Mouse (Mus musculus): Measurements from ENCODE around the gene Tulp1. TPM values are rescaled to one million over a fixed set of nuclear protein-coding genes. Genes with fewer than 3 reads are reported as not detected.

Gene Tulp1
- polyA plus RNA-seq, 1 experiment from 2014 or later: 4.0 TPM

DNA sequence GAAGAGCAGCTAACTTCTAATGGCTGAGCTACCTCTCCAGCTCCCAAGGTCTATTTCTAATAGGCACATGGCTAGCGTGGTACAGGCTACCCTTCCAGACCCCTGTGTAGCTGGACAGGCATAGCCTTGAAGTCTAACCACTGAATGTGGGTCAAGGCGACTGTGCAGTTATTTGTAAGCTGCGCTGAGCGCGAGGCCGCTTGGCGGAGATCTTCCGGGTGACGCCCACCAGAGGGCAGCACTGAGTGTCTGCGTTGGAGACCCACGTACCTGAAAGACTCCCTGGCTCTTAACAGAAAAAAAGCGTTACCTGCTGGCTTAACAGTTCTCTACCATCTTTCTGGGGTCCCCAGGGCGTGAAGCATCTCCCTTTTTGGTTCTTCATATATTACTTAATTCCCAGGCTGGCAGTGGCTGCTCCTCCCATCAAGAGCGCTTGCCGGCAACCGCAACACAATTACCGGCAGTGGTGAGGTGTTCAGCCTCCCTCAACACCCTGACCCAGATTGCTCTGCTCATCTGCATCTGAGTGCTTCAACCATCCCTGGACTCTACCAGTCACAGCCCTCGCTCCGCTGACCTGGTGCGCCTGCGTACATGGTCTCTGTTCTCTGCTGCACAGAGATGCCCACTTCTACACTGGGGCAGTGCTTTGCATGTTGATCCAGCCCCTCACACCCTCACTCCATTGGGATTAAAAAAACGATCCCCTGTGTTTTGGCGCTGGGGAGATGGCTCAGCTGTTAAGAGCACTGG, 21.3 kb upstream of the Tulp1 start:
- 5% methylated on average over 23 of the region's 23 CpGs for WGBS

DNA sequence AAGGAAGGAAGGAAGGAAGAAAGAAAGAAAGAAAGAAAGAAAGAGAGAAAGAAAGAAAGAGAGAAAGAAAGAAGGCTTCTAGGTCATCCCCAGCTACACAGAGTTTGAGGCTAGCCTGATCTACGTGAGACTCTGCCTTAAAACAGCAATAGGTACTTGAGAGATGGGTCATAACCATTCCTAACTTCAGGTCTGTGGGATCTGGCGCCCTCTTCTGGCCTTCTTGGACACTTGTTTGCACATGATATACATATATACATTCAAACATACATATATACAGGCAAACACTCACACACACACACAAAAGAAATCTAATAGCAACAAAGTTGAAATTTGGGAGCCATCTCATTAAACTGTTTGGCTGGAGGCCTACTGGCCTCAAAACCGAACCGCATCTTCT, 19.3 kb upstream of the Tulp1 start:
- Histone ChIP-seq H3K9me3 (no peaks in the 10 kb centered on the region), H3K27me3 (ENCODE audit: insufficient read depth, poor library complexity, severe bottlenecking) (peaks cover 39% of the 10 kb centered on the region), H3K4me3 (no peak overlapping the region), H3K36me3 (no peaks in the 10 kb centered on the region), H3K4me1 (replicated peaks) (peaks cover 21% of the 10 kb centered on the region), H3K27ac (no peak overlapping the region)
- no peak for DNase-seq (ENCODE audit: low spot score)
- 64% methylated on average over 4 of the region's 4 CpGs for WGBS

More for the DNA sequence above, 21.3 kb upstream of the Tulp1 start:
- peak; percentile 84 for DNase-seq (ENCODE audit: low spot score)
- peaks cover 12% of the 10 kb centered on the region for H3K4me1 ChIP-seq (replicated peaks)
- H3K9me3 ChIP-seq: no peaks in the 10 kb centered on the region
- H3K36me3 ChIP-seq: no peaks in the 10 kb centered on the region
- no peak overlapping the region for H3K27ac ChIP-seq
- H3K27me3 ChIP-seq (ENCODE audit: insufficient read depth, poor library complexity, severe bottlenecking): peaks cover 36% of the 10 kb centered on the region
- peak overlapping the region; percentile 34 for H3K4me3 ChIP-seq

DNA sequence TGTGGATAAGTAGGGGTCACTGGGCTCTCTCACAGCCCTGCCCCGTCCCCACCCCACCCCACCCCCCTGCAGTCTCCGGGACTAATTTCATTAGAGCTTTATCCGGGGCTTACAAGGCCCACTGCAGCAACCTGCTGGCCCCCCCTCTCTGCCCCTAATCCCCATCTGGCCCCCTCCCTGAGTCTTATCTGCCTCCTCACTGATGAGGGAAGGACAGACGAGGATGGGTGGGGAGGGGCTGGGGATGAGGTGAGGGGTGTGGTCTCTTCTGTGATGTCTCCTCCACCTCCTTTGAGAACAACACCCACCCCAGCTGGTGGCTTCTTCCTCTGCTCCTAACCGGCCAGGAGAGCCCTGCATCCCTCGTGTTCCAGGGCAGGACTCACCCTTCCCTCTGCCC, 15.2 kb upstream of the Tulp1 start:
- H3K27ac ChIP-seq: peak overlapping the region; percentile 50; the same call in 1 of the 2 replicates
- no peaks in the 10 kb centered on the region for H3K36me3 ChIP-seq
- H3K4me1 ChIP-seq (replicated peaks): peaks cover 14% of the 10 kb centered on the region
- H3K4me3 ChIP-seq: no peak overlapping the region
- H3K9me3 ChIP-seq: no peaks in the 10 kb centered on the region
- H3K27me3 ChIP-seq (ENCODE audit: insufficient read depth, poor library complexity, severe bottlenecking): peaks cover 34% of the 10 kb centered on the region
- WGBS: 3% methylated on average over 6 of the region's 6 CpGs
- no peak for DNase-seq (ENCODE audit: low spot score)

DNA sequence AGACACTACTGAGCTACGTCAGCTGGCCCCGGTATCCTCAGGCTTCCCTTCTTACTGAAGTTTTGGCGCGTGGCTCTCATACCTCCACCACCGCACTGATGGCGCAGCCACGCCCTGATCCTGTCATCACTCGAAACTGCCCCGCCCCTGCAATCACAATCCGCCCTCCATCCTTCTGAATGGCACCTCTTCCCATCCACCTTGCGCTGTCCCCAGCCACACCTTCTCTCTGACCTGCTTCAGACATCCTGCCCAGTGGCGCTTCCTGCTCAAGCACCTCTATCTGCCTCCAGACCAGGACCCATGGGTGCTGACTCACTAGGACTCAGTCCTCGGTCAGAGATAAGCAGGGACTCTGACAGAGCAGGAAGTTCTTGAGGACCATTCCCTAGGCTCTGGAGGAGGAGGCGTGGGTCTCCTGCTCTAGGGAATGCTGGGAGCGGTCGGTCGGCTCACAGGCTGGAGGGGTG, 10.6 kb upstream of the Tulp1 start:
- WGBS: 14% methylated on average over 17 of the region's 17 CpGs
- no peak overlapping the region for H3K27ac ChIP-seq
- H3K4me3 ChIP-seq: peak overlapping the region; percentile 16; the same call in 1 of the 2 replicates
- H3K4me1 ChIP-seq (replicated peaks): peaks cover 25% of the 10 kb centered on the region
- H3K9me3 ChIP-seq: no peaks in the 10 kb centered on the region
- H3K27me3 ChIP-seq (ENCODE audit: insufficient read depth, poor library complexity, severe bottlenecking): peaks cover 52% of the 10 kb centered on the region
- DNase-seq (ENCODE audit: low spot score): no peak
- no peaks in the 10 kb centered on the region for H3K36me3 ChIP-seq

DNA sequence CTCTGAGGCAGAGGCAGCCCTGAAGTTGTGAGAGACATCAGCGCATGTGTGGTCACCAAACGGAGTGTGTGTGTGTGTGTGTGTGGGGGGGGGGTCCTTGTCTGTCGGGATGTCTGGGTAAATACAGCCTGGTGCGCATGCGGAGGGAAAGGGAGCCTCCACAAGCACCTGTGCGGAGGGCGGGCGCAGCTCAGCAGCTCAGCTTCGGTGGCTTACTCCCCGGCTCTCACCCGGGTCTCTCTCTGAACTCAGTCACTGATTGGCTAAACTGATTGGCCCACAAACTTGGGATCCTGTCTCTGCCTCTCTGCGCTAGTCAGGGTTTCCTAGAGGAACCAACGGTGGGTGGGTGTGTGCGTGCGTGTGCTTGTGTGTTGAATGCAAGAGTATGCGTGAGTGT, 9.5 kb upstream of the Tulp1 start:
- H3K4me3 ChIP-seq: peak overlapping the region; percentile 13; the same call in 1 of the 2 replicates
- no peaks in the 10 kb centered on the region for H3K36me3 ChIP-seq
- no peak for DNase-seq (ENCODE audit: low spot score)
- H3K27ac ChIP-seq: no peak overlapping the region
- H3K9me3 ChIP-seq: no peaks in the 10 kb centered on the region
- 13% methylated on average over 16 of the region's 16 CpGs for WGBS
- H3K27me3 ChIP-seq (ENCODE audit: insufficient read depth, poor library complexity, severe bottlenecking): peaks cover 48% of the 10 kb centered on the region
- peaks cover 16% of the 10 kb centered on the region for H3K4me1 ChIP-seq (replicated peaks)

DNA sequence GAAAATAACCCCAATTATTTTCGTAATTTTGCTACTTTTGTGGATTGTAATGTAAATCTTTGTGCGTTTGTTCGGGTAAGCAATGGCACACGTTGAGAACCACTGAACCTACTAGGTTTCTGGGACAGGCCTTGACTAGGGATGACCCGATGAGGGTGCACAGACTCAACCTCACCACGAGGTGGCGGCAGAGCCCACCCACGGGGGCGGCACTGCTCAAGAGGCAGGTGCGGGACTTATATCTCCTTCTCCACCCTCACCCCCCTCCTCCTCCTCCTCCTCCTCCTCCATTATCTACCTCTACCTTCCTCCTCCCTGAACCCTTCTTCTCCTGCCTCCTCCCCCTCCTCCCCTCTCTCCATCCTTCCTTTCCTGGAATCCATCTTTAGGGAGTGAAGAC, 8.8 kb upstream of the Tulp1 start:
- no peak overlapping the region for H3K4me3 ChIP-seq
- H3K27ac ChIP-seq: no peak overlapping the region
- H3K9me3 ChIP-seq: no peaks in the 10 kb centered on the region
- peaks cover 16% of the 10 kb centered on the region for H3K4me1 ChIP-seq (replicated peaks)
- peaks cover 48% of the 10 kb centered on the region for H3K27me3 ChIP-seq (ENCODE audit: insufficient read depth, poor library complexity, severe bottlenecking)
- 13% methylated on average over 10 of the region's 10 CpGs for WGBS
- peak; percentile 53 for DNase-seq (ENCODE audit: low spot score)
- H3K36me3 ChIP-seq: no peaks in the 10 kb centered on the region

DNA sequence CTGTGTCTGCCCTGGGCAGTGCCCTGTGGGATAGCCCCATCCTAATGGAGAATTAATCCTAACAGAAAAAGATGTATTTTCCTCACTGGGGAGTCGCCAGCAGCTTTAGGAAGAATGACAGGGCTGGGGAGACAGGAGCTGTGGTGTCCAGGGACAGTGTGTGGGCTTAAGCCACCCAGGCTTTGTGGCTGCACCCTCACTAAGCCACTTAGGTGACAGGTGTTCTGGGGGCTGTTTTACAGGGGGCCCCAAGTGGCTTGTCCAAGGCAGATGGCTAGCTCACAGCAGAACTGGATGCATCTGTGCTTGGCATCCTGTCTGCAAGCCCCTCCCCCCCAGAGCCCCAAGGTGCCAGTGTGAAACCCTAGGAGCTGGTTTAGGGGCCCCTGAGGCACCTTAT, 6.9 kb upstream of the Tulp1 start:
- no peak overlapping the region for H3K27ac ChIP-seq
- WGBS: 74% methylated on average over 1 of the region's 1 CpGs

DNA sequence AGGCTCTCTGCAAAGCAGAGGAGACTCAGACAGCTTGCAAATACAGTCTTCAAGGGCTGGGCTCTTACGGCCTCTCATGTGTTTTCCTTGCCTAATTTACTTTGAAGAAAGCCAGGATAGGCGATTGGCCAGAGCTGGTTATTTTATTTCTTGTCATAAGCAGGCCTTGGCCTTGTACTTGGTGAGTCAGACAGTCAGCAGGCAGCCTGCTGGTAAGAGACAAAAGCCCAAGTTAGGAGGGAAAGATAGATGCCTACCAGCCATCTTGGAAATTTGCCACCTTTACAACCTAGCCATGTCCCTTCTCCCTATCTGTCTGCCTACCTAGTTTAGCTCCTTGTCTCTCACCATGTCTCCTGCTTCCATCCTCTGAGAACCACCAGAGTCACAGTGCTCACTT, 6.3 kb upstream of the Tulp1 start:
- 76% methylated on average over 2 of the region's 2 CpGs for WGBS
- Histone ChIP-seq H3K27me3 (ENCODE audit: insufficient read depth, poor library complexity, severe bottlenecking) (peaks cover 42% of the 10 kb centered on the region), H3K27ac (no peak overlapping the region), H3K4me3 (no peak overlapping the region), H3K36me3 (no peaks in the 10 kb centered on the region), H3K9me3 (no peaks in the 10 kb centered on the region), H3K4me1 (replicated peaks) (peaks cover 16% of the 10 kb centered on the region)
- DNase-seq (ENCODE audit: low spot score): no peak

More for the DNA sequence above, 6.9 kb upstream of the Tulp1 start:
- H3K4me1 ChIP-seq (replicated peaks): peaks cover 16% of the 10 kb centered on the region
- H3K36me3 ChIP-seq: no peaks in the 10 kb centered on the region
- DNase-seq (ENCODE audit: low spot score): no peak
- no peaks in the 10 kb centered on the region for H3K9me3 ChIP-seq
- no peak overlapping the region for H3K4me3 ChIP-seq
- H3K27me3 ChIP-seq (ENCODE audit: insufficient read depth, poor library complexity, severe bottlenecking): peaks cover 46% of the 10 kb centered on the region

DNA sequence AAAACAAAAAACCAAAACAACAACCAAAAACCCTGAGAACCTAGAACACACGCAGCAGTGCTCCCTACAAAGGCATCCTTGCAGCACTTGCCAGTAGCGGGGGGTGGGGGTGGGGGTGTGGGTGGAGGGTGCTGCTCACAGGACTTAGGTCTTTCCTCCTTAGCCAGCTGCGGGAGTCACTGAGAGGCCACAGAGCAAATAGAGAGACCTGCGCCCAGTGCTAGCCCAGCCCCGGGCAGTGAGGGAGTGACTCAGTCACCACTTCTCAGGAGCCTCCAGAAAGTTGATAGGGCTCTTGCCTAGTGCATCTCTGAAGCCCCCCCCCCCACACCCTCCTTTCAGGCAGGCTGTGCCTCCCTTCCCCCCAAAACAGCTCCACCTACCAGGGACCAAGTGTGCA, 4.0 kb upstream of the Tulp1 start:
- Histone ChIP-seq H3K27me3 (ENCODE audit: insufficient read depth, poor library complexity, severe bottlenecking) (peaks cover 42% of the 10 kb centered on the region), H3K36me3 (no peaks in the 10 kb centered on the region), H3K4me1 (replicated peaks) (peaks cover 20% of the 10 kb centered on the region), H3K9me3 (no peaks in the 10 kb centered on the region), H3K27ac (no peak overlapping the region), H3K4me3 (no peak overlapping the region)
- no peak for DNase-seq (ENCODE audit: low spot score)
- WGBS: 80% methylated on average over 5 of the region's 5 CpGs

DNA sequence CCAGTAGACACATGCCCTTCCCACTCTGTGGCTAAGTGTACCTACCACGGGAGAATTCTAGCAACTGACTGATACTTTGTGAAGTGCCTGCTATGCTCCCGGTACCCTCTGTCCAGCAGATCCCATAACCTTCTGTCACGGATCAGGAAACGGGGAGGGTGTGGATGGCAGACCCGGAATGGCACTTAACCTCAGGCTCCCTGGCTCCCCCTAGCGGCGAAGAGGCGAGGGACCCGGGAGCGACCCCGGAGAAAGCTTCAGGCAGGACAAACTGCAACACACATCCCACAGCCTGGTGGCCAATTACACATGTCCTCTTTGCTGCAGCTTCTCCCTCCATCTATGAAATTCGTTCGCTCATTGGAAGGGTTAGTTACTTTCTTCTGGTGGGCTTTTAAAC, 3.4 kb upstream of the Tulp1 start:
- Histone ChIP-seq H3K36me3 (no peaks in the 10 kb centered on the region), H3K9me3 (no peaks in the 10 kb centered on the region), H3K4me1 (replicated peaks) (peaks cover 26% of the 10 kb centered on the region), H3K27me3 (ENCODE audit: insufficient read depth, poor library complexity, severe bottlenecking) (peaks cover 42% of the 10 kb centered on the region), H3K27ac (no peak overlapping the region), H3K4me3 (no peak overlapping the region)
- DNase-seq (ENCODE audit: low spot score): peak; percentile 86
- 4% methylated on average over 13 of the region's 13 CpGs for WGBS

DNA sequence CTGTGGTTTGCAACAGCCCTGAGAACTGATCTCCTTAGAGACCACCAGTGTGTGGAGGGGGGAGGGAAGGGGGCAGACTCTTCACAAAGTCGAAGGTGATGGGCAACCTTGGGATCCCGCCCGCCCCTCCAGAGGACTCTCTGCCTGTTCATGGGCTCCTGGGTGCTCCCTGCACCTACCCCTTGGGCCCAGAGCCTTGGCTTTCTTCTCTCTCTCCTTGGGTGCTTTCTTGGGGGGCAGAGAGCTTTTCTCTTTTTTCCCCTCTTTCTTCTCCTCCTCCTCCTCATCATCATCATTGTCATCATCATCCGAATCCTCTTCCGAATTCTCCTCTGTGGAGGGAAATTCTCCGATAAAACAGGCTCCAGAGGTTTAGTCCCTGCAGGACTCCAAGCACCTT, 1.5 kb downstream of the Tulp1 start:
- peaks cover 86% of the 10 kb centered on the region for H3K27me3 ChIP-seq (ENCODE audit: insufficient read depth, poor library complexity, severe bottlenecking)
- peak overlapping the region; percentile 56 for H3K4me3 ChIP-seq
- WGBS: 6% methylated on average over 6 of the region's 6 CpGs
- H3K27ac ChIP-seq: no peak overlapping the region
- no peak for DNase-seq (ENCODE audit: low spot score)
- no peaks in the 10 kb centered on the region for H3K36me3 ChIP-seq
- H3K9me3 ChIP-seq: no peaks in the 10 kb centered on the region
- peaks cover 36% of the 10 kb centered on the region for H3K4me1 ChIP-seq (replicated peaks)

DNA sequence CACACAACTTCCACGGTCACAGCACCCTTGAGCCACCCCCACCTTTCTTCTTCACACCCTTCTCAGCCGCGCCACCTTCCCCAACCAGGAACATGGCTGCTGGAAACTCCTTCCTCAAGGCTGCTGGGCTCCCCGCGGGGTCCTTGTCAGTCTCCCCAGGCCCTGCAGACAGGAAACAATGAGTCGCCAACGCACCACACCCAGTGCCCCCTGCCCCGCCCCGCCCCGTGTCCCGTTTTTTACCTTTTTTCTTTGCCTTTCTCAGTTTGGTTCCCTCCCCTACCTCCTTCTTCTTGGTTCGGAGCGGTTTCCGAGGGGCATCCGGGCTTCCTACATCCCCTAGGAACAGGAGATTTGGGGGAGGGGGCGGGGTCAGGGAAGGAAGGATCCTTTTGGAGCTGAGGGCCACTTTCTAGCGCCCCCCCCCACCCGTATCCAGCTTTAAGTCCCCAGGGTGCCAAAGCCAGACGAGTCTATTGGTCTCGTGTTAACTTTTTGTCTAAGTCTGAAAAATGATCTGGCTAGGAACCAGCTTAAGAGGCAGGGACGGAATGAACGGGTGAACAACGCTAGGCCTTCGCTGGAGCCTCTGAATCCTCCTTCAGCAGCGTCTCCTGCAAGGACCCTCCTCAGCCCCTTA, 2.2 kb downstream of the Tulp1 start:
- no peaks in the 10 kb centered on the region for H3K36me3 ChIP-seq
- H3K4me1 ChIP-seq (replicated peaks): peaks cover 40% of the 10 kb centered on the region
- under 1% methylated on average over 25 of the region's 25 CpGs for WGBS
- DNase-seq (ENCODE audit: low spot score): peak; percentile 52
- peak overlapping the region; percentile 56 for H3K4me3 ChIP-seq
- peaks cover 93% of the 10 kb centered on the region for H3K27me3 ChIP-seq (ENCODE audit: insufficient read depth, poor library complexity, severe bottlenecking)
- H3K9me3 ChIP-seq: no peaks in the 10 kb centered on the region
- peak overlapping the region; percentile 79 for H3K27ac ChIP-seq

DNA sequence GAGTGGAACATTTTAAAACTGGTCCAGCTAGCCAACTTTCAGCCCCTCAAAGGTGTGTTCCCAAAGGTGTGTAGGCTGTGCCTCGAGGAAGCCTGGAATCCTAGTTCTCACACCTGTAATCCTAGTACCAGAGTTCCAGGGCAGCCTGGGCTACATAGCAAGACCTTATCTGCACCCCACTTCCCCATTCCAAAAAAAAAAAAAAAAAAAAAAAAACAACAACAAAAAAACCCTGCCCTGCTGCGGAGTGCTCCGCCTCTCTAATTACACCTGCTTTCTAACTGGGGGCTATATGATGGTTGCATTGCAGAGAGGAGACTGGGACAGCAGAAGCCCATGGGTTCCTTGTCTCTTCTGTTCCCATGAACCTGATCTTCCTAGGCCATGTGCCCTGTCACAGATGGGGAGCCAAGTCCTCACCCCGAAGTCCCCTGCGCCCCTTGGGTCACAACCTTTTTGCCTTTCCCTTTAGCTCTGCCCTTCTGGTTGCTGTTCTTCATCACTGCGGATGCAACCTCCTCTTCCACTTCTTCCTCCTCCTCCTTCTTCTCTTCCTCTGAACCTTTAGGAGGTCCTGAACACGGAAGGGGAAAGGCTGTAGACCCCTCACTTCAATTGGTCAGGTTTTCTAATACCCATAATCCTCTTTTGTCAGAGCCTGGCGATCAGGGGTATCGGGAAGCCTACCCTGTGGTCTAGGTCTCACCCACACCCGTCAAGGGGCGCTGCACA, 2.9 kb downstream of the Tulp1 start:
- 33% methylated on average over 11 of the region's 11 CpGs for WGBS
- H3K36me3 ChIP-seq: no peaks in the 10 kb centered on the region
- H3K27me3 ChIP-seq (ENCODE audit: insufficient read depth, poor library complexity, severe bottlenecking): peaks cover 94% of the 10 kb centered on the region
- peak overlapping the region; percentile 56 for H3K4me3 ChIP-seq
- no peak for DNase-seq (ENCODE audit: low spot score)
- H3K27ac ChIP-seq: peak overlapping the region; percentile 79; the same call in 1 of the 2 replicates
- H3K4me1 ChIP-seq (replicated peaks): peaks cover 40% of the 10 kb centered on the region
- H3K9me3 ChIP-seq: no peaks in the 10 kb centered on the region
